Mouse (Mus musculus): ENCODE data around the gene Klf12. TPM values are rescaled to one million over a fixed set of nuclear protein-coding genes. Genes with fewer than 3 reads are reported as not detected.

The Klf12 gene
- polyA plus RNA-seq, 1 experiment from 2014 or later, result 7.0 TPM

DNA sequence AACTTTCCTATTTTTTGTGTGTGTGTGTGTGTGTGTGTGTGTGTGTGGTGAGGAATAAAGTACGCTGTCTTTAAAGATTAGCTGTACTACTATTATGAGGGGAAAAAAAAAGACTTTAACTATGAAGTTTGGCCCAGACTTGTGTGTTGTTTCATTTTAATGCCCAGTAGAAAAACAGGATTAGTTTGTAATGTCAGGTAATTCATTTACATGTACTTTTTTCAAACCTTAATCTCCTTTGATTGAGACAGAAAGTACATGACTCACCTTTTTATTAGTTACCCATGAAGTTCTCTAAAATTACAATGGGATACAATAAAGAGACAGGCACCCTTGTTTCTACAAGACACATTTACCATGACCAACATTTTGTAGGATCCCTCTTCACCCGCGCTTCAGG, 383.6 kb downstream of the Klf12 start:
- Histone ChIP-seq H3K4me2 (ENCODE audit: low read length) (no peak overlapping the region), H3K27me3 (ENCODE audit: insufficient read depth, low read length) (no peaks in the 10 kb centered on the region), H3K9me3 (replicated peaks; ENCODE audit: low read length) (no peaks in the 10 kb centered on the region), H3K9ac (ENCODE audit: low read depth, low read length) (no peak overlapping the region), H3K4me3 (replicated peaks; ENCODE audit: low read depth, low read length) (no peak overlapping the region), H3K27ac (no peak overlapping the region), H3K4me1 (replicated peaks; ENCODE audit: insufficient read depth, low read length) (no peaks in the 10 kb centered on the region), H3K36me3 (ENCODE audit: insufficient read depth, low read length) (no peaks in the 10 kb centered on the region)
- DNase-seq (ENCODE audit: low spot score) (no peak), ATAC-seq (replicated peaks; ENCODE audit: low FRiP score, low read depth) (no peak)
- 85% methylated on average over 3 of the region's 3 CpGs for WGBS
- TF ChIP-seq CTCF (IDR thresholded peaks at IDR 0.05; ENCODE audit: low read depth), result no peak

DNA sequence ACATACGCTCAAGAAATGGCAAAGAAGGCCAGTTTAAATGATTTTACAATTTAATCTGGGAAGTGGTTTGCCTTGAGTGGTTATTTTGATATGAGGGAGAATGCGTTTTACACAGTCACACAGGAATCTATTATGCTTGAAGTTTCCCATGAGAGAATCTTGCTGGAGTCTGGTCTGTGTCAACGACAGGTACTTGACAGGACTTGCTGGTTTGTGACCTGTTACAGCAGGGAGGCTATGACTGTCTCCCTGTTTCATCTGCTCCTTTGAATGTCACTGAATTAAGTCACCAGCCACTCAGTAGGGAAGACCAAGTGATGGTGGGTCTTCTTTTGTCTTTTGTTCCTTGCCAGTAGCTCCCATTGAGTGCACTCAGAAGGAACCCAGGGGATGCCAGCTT, 385.6 kb downstream of the Klf12 start:
- H3K9ac ChIP-seq (ENCODE audit: low read depth, low read length), result no peak overlapping the region
- H3K4me2 ChIP-seq (ENCODE audit: low read length), result no peak overlapping the region
- no peaks in the 10 kb centered on the region for H3K4me1 ChIP-seq (replicated peaks; ENCODE audit: insufficient read depth, low read length)
- WGBS, result 75% methylated on average over 3 of the region's 3 CpGs
- DNase-seq (ENCODE audit: low spot score) (no peak), ATAC-seq (replicated peaks; ENCODE audit: low FRiP score, low read depth) (no peak)
- no peaks in the 10 kb centered on the region for H3K27me3 ChIP-seq (ENCODE audit: insufficient read depth, low read length)
- H3K9me3 ChIP-seq (replicated peaks; ENCODE audit: low read length), result no peaks in the 10 kb centered on the region
- no peaks in the 10 kb centered on the region for H3K36me3 ChIP-seq (ENCODE audit: insufficient read depth, low read length)
- H3K27ac ChIP-seq, result no peak overlapping the region
- no peak for TF ChIP-seq CTCF (IDR thresholded peaks at IDR 0.05; ENCODE audit: low read depth)
- no peak overlapping the region for H3K4me3 ChIP-seq (replicated peaks; ENCODE audit: low read depth, low read length)

DNA sequence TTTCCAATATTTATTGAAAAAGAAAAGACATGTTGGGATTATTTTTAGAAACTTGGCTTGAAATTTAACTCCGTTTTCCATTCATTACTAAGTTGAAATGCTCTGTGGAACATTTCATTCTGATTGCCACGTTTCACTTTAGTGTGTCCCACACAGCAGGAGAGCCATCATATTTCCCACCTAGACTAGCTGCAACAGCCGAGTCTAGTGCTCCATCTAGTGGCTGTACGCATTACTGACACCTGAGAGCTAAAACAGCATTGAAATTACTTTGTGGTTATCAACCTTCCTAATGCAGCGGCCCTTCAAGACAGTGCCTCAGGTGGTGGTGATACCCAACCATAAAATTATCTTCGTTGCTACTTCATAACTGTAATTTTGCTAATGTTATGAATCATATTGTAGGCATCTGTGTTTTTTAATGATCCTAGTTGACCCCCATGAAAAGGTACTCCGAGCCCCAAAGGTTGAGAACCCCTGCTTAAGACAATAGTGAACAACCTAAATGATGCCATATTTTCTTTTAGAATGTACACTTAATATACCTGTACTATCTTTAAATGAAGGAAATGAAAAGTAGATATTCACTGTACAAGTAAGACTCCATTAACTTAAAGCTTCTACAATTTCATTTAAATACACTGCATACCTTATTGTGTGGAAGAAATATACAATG, 389.6 kb downstream of the Klf12 start:
- TF ChIP-seq CTCF (IDR thresholded peaks at IDR 0.05; ENCODE audit: low read depth), result peak; percentile 94
- H3K27me3 ChIP-seq (ENCODE audit: insufficient read depth, low read length), result no peaks in the 10 kb centered on the region
- WGBS, result 19% methylated on average over 7 of the region's 7 CpGs
- H3K9me3 ChIP-seq (replicated peaks; ENCODE audit: low read length), result no peaks in the 10 kb centered on the region
- H3K36me3 ChIP-seq (ENCODE audit: insufficient read depth, low read length), result no peaks in the 10 kb centered on the region
- H3K9ac ChIP-seq (ENCODE audit: low read depth, low read length), result no peak overlapping the region
- H3K27ac ChIP-seq, result no peak overlapping the region
- DNase-seq (ENCODE audit: low spot score) (peak; percentile 91), ATAC-seq (replicated peaks; ENCODE audit: low FRiP score, low read depth) (peak; percentile 72; the same call in 1 of the 2 replicates)
- no peak overlapping the region for H3K4me3 ChIP-seq (replicated peaks; ENCODE audit: low read depth, low read length)
- H3K4me1 ChIP-seq (replicated peaks; ENCODE audit: insufficient read depth, low read length), result no peaks in the 10 kb centered on the region
- no peak overlapping the region for H3K4me2 ChIP-seq (ENCODE audit: low read length)

DNA sequence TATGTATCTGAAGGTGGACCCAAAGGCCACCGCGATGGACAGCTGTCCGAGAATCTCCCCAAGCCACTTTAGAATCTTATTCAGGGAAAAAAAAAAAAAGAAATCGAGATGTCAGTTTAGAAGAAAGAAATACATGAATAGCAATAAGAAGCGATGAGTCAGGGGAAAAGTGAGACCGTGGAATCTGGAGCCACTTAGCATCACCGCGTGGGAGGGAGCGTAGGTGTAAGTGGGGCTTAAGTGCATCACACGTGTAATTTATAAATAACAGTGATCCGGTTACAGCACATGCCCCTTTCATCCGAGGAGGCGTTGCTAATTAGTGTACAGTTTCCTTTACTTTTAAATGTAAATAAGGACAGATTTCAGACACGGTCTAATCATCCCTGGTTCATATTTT, 390.4 kb downstream of the Klf12 start:
- DNase-seq (ENCODE audit: low spot score), result peak; percentile 12
- Histone ChIP-seq H3K4me2 (ENCODE audit: low read length) (no peak overlapping the region), H3K9ac (ENCODE audit: low read depth, low read length) (no peak overlapping the region), H3K27me3 (ENCODE audit: insufficient read depth, low read length) (no peaks in the 10 kb centered on the region), H3K4me3 (replicated peaks; ENCODE audit: low read depth, low read length) (no peak overlapping the region), H3K27ac (no peak overlapping the region; the same call in 1 of the 2 replicates), H3K9me3 (replicated peaks; ENCODE audit: low read length) (no peaks in the 10 kb centered on the region), H3K4me1 (replicated peaks; ENCODE audit: insufficient read depth, low read length) (no peaks in the 10 kb centered on the region), H3K36me3 (ENCODE audit: insufficient read depth, low read length) (no peaks in the 10 kb centered on the region)
- WGBS, result 59% methylated on average over 14 of the region's 14 CpGs
- no peak for TF ChIP-seq CTCF (IDR thresholded peaks at IDR 0.05; ENCODE audit: low read depth)
- ATAC-seq (replicated peaks; ENCODE audit: low FRiP score, low read depth), result 0 out of 2 replicates have a peak, but pooled peaks have one; percentile 30

DNA sequence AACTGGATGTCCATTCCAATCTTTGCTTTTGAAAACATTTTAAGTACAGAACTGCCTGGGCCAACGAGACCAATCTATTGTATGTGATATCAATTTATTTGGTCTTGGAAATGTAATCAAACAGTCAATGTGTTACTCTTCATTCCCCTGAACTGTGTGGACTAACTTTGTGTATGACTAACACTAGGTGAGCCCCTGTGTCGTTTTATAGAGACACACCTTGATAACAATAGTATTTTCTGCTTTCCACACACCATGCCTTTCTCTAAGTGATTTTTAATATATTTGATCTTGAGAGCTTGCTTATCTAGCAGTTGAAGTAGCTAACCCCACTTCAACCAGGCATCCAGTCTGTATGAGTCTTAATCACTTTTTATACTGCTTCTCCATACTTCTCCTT, 398.0 kb downstream of the Klf12 start:
- no peaks in the 10 kb centered on the region for H3K4me1 ChIP-seq (replicated peaks; ENCODE audit: insufficient read depth, low read length)
- no peaks in the 10 kb centered on the region for H3K9me3 ChIP-seq (replicated peaks; ENCODE audit: low read length)
- H3K27me3 ChIP-seq (ENCODE audit: insufficient read depth, low read length), result no peaks in the 10 kb centered on the region
- no peak for TF ChIP-seq CTCF (IDR thresholded peaks at IDR 0.05; ENCODE audit: low read depth)
- H3K9ac ChIP-seq (ENCODE audit: low read depth, low read length), result no peak overlapping the region
- no peak for DNase-seq (ENCODE audit: low spot score)
- H3K4me3 ChIP-seq (replicated peaks; ENCODE audit: low read depth, low read length), result no peak overlapping the region
- no peak overlapping the region for H3K4me2 ChIP-seq (ENCODE audit: low read length)
- ATAC-seq (replicated peaks; ENCODE audit: low FRiP score, low read depth), result no peak
- WGBS, result 75% methylated on average over 2 of the region's 2 CpGs
- H3K36me3 ChIP-seq (ENCODE audit: insufficient read depth, low read length), result no peaks in the 10 kb centered on the region
- no peak overlapping the region for H3K27ac ChIP-seq

DNA sequence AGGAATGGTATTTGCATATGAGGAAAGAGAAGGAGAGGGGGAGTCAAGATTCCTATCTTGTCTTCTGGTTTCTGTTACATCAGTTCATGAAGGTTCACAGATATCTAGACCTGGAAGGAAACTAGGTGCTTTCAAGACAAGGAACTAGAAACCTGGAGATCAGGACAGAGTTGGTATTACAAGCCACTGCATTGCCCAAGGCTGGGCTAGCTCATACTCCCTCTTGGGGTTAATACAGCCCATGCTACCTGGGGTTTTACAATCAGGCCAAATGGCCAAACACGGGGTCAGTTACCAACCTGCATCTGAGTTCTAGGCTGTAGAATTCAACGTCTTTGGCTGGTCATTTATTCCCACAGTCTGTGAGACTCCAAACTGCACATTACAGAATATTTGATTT, 398.9 kb downstream of the Klf12 start:
- ATAC-seq (replicated peaks; ENCODE audit: low FRiP score, low read depth), result no peak
- no peak for DNase-seq (ENCODE audit: low spot score)
- no peaks in the 10 kb centered on the region for H3K27me3 ChIP-seq (ENCODE audit: insufficient read depth, low read length)
- H3K4me3 ChIP-seq (replicated peaks; ENCODE audit: low read depth, low read length), result no peak overlapping the region
- no peaks in the 10 kb centered on the region for H3K36me3 ChIP-seq (ENCODE audit: insufficient read depth, low read length)
- WGBS, result 46% methylated on average over 2 of the region's 2 CpGs
- no peaks in the 10 kb centered on the region for H3K9me3 ChIP-seq (replicated peaks; ENCODE audit: low read length)
- no peak overlapping the region for H3K27ac ChIP-seq
- no peak overlapping the region for H3K9ac ChIP-seq (ENCODE audit: low read depth, low read length)
- no peak overlapping the region for H3K4me2 ChIP-seq (ENCODE audit: low read length)
- H3K4me1 ChIP-seq (replicated peaks; ENCODE audit: insufficient read depth, low read length), result no peaks in the 10 kb centered on the region
- no peak for TF ChIP-seq CTCF (IDR thresholded peaks at IDR 0.05; ENCODE audit: low read depth)

DNA sequence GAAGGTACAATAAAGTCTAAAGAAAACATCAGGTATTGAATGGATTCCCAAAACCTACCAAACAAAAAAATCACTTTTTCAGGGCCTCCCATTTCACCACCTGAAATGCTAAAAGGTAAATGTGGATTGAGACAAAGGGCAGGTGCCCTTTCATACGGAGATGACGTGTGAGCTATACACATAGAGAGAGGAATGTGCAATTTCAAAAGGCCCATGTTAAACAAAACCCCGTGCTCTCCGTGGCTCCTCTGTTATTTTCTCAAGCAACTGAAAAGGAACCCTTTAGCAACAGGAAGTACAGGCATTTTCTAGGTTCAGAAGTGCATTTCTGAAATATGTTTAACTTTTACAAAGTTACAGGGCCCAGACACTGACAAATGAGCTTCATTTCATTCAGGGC, 399.4 kb downstream of the Klf12 start:
- no peak overlapping the region for H3K27ac ChIP-seq
- H3K9me3 ChIP-seq (replicated peaks; ENCODE audit: low read length), result no peaks in the 10 kb centered on the region
- DNase-seq (ENCODE audit: low spot score), result peak; percentile 17
- no peak overlapping the region for H3K9ac ChIP-seq (ENCODE audit: low read depth, low read length)
- 55% methylated on average over 4 of the region's 4 CpGs for WGBS
- no peak for TF ChIP-seq CTCF (IDR thresholded peaks at IDR 0.05; ENCODE audit: low read depth)
- H3K4me2 ChIP-seq (ENCODE audit: low read length), result no peak overlapping the region
- no peak for ATAC-seq (replicated peaks; ENCODE audit: low FRiP score, low read depth)
- no peaks in the 10 kb centered on the region for H3K4me1 ChIP-seq (replicated peaks; ENCODE audit: insufficient read depth, low read length)
- no peak overlapping the region for H3K4me3 ChIP-seq (replicated peaks; ENCODE audit: low read depth, low read length)
- no peaks in the 10 kb centered on the region for H3K27me3 ChIP-seq (ENCODE audit: insufficient read depth, low read length)
- no peaks in the 10 kb centered on the region for H3K36me3 ChIP-seq (ENCODE audit: insufficient read depth, low read length)
